Mouse (Mus musculus): ENCODE results near the gene Ccdc171.
"Not testable (repeated sequence)": the region's sequence is repeated elsewhere in the genome, so short reads cannot be mapped to it uniquely, and the experiment has no call there.

Ccdc171 gene

GRCm38 (mm10) chr4:83524843-83525689, at the start of gene Ccdc171:
Gene Ccdc171 (plus strand): TSS chr4:83525545.
- peak; percentile 92 for DNase-seq

GRCm38 (mm10) chr4:83485250-83485649, 40.1 kb upstream of the Ccdc171 start:
- DNase-seq, result no peak

GRCm38 (mm10) chr4:83485735-83486116, 39.6 kb upstream of the Ccdc171 start:
- DNase-seq, result peak; percentile 75

GRCm38 (mm10) chr4:83486117-83486901, 39.0 kb upstream of the Ccdc171 start, which contains the start of gene Psip1:
Gene Psip1 (minus strand): TSS chr4:83486459.
- DNase-seq, result peak; percentile 90

GRCm38 (mm10) chr4:83489121-83489520, 36.2 kb upstream of the Ccdc171 start:
- no peak for DNase-seq

- no peak for DNase-seq
These were observed 32.2 kb upstream of the Ccdc171 start for GRCm38 (mm10) chr4:83493112-83493511.

- DNase-seq, result not testable (repeated sequence)
These were observed 28.3 kb upstream of the Ccdc171 start for GRCm38 (mm10) chr4:83497013-83497412.

- DNase-seq, result no peak
These were observed 24.9 kb upstream of the Ccdc171 start for GRCm38 (mm10) chr4:83500154-83501036.

- no peak for DNase-seq
These were observed 24.3 kb upstream of the Ccdc171 start for GRCm38 (mm10) chr4:83501037-83501430.

- DNase-seq, result no peak
These were observed 15.7 kb upstream of the Ccdc171 start for GRCm38 (mm10) chr4:83509600-83509999.

GRCm38 (mm10) chr4:83511083-83511482, 14.3 kb upstream of the Ccdc171 start:
- no peak for DNase-seq

- no peak for DNase-seq
These were observed 13.1 kb upstream of the Ccdc171 start for GRCm38 (mm10) chr4:83512217-83512616.

GRCm38 (mm10) chr4:83512644-83513043, 12.7 kb upstream of the Ccdc171 start:
- DNase-seq, result no peak

GRCm38 (mm10) chr4:83514183-83514582, 11.2 kb upstream of the Ccdc171 start:
- no peak for DNase-seq

- DNase-seq, result no peak
These were observed 10.2 kb upstream of the Ccdc171 start for GRCm38 (mm10) chr4:83514976-83515669.

GRCm38 (mm10) chr4:83516144-83516543, 9.2 kb upstream of the Ccdc171 start:
- not testable (repeated sequence) for DNase-seq

GRCm38 (mm10) chr4:83519148-83519547, 6.2 kb upstream of the Ccdc171 start:
- DNase-seq, result no peak

- no peak for DNase-seq
These were observed 5.5 kb upstream of the Ccdc171 start for GRCm38 (mm10) chr4:83519807-83520206.

GRCm38 (mm10) chr4:83520308-83520707, 5.0 kb upstream of the Ccdc171 start:
- DNase-seq, result no peak

- DNase-seq, result no peak
These were observed 3.3 kb upstream of the Ccdc171 start for GRCm38 (mm10) chr4:83522066-83522465.

GRCm38 (mm10) chr4:83524456-83524842, 896 bp upstream of the Ccdc171 start:
- DNase-seq, result no peak

- no peak for DNase-seq
These were observed 328 bp downstream of the Ccdc171 start for GRCm38 (mm10) chr4:83525690-83526055.

Data from kidney, adult 18-20 months (tissue).